Mouse (Mus musculus) induced T-regulatory cell, adult 2 months (primary cell): ENCODE data around the gene Marco.

Experiments used
- DNase-seq: peaks from one replicate; pipeline ENCODE4 v3.0.0-alpha.2; 2012; ENCODE audit warnings: low read depth

Marco gene

DNA sequence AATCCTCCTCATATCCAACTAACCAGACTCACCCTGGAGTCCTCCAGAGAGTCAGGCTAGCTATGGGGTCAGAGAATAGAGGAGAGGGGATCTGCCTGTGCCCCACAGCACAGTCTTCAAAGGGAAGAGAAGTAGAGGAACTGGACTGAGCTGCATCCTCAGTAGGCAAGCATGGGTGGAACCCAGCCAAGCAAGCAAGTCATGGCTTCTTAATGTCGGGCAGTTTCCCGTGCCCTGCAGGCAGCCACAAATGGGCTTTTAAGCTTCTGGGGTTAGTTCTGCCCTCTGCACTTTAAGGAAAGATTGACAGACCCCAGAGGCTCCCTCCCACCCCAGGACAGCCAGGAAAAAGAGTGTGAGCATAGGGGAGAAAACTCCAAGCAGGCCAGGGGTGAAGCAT lies 63.2 kb downstream of the Marco start:
- no peak for DNase-seq

DNA sequence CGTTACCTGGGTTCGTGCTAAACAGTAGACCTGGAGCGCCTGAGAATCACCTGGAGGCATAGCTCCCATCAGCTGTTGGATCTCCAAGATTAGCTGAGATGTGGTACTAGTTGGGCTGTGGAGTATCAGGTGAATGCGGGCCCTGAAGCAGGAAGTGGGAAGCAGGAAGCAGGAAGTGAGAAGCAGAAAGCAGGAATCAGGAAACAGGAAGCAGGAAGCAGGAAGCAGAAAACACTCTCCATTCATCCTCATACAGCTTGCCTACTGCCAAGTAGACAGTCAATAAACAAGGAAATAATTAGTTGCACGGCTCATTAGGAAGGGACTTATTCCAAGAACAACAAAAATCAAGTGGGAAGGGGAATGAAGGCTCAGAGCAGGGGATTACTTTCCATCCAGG lies 69.2 kb downstream of the Marco start:
- no peak for DNase-seq

DNA sequence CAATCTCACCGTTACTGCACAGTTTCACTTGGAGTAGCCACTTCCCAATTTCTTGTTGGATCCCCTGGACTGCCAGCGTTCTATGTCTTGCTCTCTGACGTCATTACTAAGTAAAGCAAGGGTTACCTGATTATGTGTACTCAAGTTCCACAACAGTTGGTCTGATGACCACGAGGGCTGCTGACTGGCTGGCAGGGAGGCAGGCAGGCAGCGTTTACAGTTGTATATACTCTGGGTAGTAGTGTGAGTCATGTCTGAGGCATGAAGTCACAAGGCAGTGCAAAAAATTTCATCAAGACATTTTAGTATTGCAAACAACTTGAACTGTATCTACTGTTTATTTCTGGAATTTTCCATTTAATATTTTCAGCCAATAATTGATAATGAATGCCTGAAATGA lies 74.7 kb downstream of the Marco start:
- no peak for DNase-seq

DNA sequence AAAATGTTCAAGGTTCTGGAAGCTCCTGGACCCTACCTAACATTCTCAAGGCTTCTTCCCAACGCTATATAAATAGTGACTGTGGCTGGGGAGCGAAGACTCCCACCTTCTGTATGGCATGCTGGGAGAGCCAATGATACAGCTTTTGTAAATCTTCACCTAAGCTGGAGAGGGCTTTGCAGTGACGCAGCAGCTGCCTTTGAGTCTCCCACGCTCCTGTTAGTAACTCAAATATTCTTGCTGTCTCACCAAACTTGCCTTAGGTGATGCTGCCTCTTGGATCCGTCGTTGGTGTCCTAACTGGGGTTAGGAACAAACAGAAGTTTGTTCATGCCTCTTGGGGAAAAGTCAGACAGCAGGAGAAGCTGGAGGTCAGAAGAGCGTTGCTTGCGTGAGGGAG lies 79.2 kb downstream of the Marco start:
- no peak for DNase-seq
